Mouse (Mus musculus) cerebellum, postnatal 36 days (tissue): ENCODE data around the gene Map3k12.

Experiments
- DNase-seq, 2 experiments: peaks; one replicate each; pipeline ENCODE4 v3.0.0; 2021 to 2022; ENCODE audit warnings: mixed read lengths in 2 of 2

The Map3k12 gene

GRCm38 (mm10) chr15:102502254-102502840 lies 14.5 kb downstream of the Map3k12 start:
- no peak for DNase-seq

- DNase-seq = no peak
Observed at GRCm38 (mm10) chr15:102501084-102501814, 15.6 kb downstream of the Map3k12 start.

GRCm38 (mm10) chr15:102500479-102500878 lies 16.4 kb downstream of the Map3k12 start:
- no peak for DNase-seq

GRCm38 (mm10) chr15:102499851-102500250 lies 17.0 kb downstream of the Map3k12 start:
- DNase-seq = no peak

- DNase-seq = peak in 1 of 2 experiments; percentile 31
Observed at GRCm38 (mm10) chr15:102499370-102499769, 17.5 kb downstream of the Map3k12 start.

- DNase-seq = no peak
Observed at GRCm38 (mm10) chr15:102498322-102498721, 18.5 kb downstream of the Map3k12 start.

- no peak for DNase-seq
Observed at GRCm38 (mm10) chr15:102487664-102488063, 29.2 kb downstream of the Map3k12 start.

GRCm38 (mm10) chr15:102485853-102486252 lies 31.0 kb downstream of the Map3k12 start:
- DNase-seq = no peak

GRCm38 (mm10) chr15:102483136-102483535 lies 33.7 kb downstream of the Map3k12 start:
- DNase-seq = no peak

GRCm38 (mm10) chr15:102474520-102474919 lies 42.3 kb downstream of the Map3k12 start:
- no peak for DNase-seq

- no peak for DNase-seq
Observed at GRCm38 (mm10) chr15:102473246-102473645, 43.6 kb downstream of the Map3k12 start.

GRCm38 (mm10) chr15:102471727-102472126 lies 45.1 kb downstream of the Map3k12 start:
- no peak for DNase-seq

- DNase-seq = no peak
Observed at GRCm38 (mm10) chr15:102471295-102471645, 45.6 kb downstream of the Map3k12 start.

GRCm38 (mm10) chr15:102470605-102471294 lies 46.1 kb downstream of the Map3k12 start:
- peak; percentile 81 to 89 for DNase-seq

GRCm38 (mm10) chr15:102470183-102470604 lies 46.7 kb downstream of the Map3k12 start, which contains the start of gene Pcbp2:
Gene Pcbp2, plus strand, starts transcription at chr15:102470539.
- DNase-seq = peak; percentile 92 to 97

GRCm38 (mm10) chr15:102468675-102469370 lies 48.0 kb downstream of the Map3k12 start:
- DNase-seq = no peak

- no peak for DNase-seq
Observed at GRCm38 (mm10) chr15:102463666-102464065, 53.2 kb downstream of the Map3k12 start.

GRCm38 (mm10) chr15:102461430-102462075 lies 55.3 kb downstream of the Map3k12 start:
- no peak for DNase-seq

GRCm38 (mm10) chr15:102460971-102461370 lies 55.9 kb downstream of the Map3k12 start:
- no peak for DNase-seq

GRCm38 (mm10) chr15:102460409-102460808 lies 56.5 kb downstream of the Map3k12 start:
- DNase-seq = no peak

GRCm38 (mm10) chr15:102459847-102460246 lies 57.0 kb downstream of the Map3k12 start:
- no peak for DNase-seq

GRCm38 (mm10) chr15:102459381-102459780 lies 57.5 kb downstream of the Map3k12 start:
- DNase-seq = no peak

GRCm38 (mm10) chr15:102458904-102459317 lies 58.0 kb downstream of the Map3k12 start, which contains the start of gene Prr13:
Gene Prr13, plus strand, starts transcription at chr15:102459028.
- DNase-seq = peak; percentile 95 to 98
